Mouse (Mus musculus) heart, embryonic 13.5 days (tissue): ENCODE measurements around the gene Eppin. TPM values are rescaled to one million over a fixed set of nuclear protein-coding genes. Genes with fewer than 3 reads are reported as not detected.
"Not testable (repeated sequence)": the region's sequence is repeated elsewhere in the genome, so short reads cannot be mapped to it uniquely, and the experiment has no call there.

ENCODE experiments used
- ATAC-seq: fragments of 200-750 bp; cut with Nextera tagmentation; 2 replicates; pipeline ENCODE4 v1.8.0; 2017; ENCODE audit warnings: moderate TSS enrichment; ENCODE audit not compliant: insufficient number of reproducible peaks, low FRiP score, low TSS enrichment; ENCODE audit errors: extremely low read depth
- H3K27ac ChIP-seq: fragments of 300-500 bp; sonication (generic); replicated peaks from 2 replicates; pipeline ENCODE4 v1.5.1; 2015; ENCODE audit warnings: moderate library complexity, mild to moderate bottlenecking, inconsistent platforms
- H3K27me3 ChIP-seq: fragments of 300-500 bp; sonication (generic); replicated peaks from 2 replicates; pipeline ENCODE4 v1.6.1; 2015; ENCODE audit warnings: mild to moderate bottlenecking, inconsistent platforms
- H3K36me3 ChIP-seq: fragments of 300-500 bp; sonication (generic); 2 replicates; pipeline ENCODE4 v1.6.1; 2015; ENCODE audit warnings: mild to moderate bottlenecking, inconsistent platforms
- H3K4me1 ChIP-seq: fragments of 300-500 bp; sonication (generic); 2 replicates; pipeline ENCODE4 v1.6.1; 2015; ENCODE audit warnings: inconsistent platforms
- H3K4me2 ChIP-seq: fragments of 300-500 bp; sonication (generic); 2 replicates; pipeline ENCODE4 v1.6.1; 2015; ENCODE audit warnings: inconsistent platforms, mild to moderate bottlenecking, moderate library complexity
- H3K4me3 ChIP-seq: fragments of 300-500 bp; sonication (generic); 2 replicates; pipeline ENCODE4 v1.5.1; 2015; ENCODE audit warnings: moderate library complexity, mild to moderate bottlenecking, inconsistent platforms
- H3K9ac ChIP-seq: fragments of 300-500 bp; sonication (generic); 2 replicates; pipeline ENCODE4 v1.6.1; 2015; ENCODE audit warnings: inconsistent platforms, mild to moderate bottlenecking, moderate library complexity
- H3K9me3 ChIP-seq: fragments of 300-500 bp; sonication (generic); 2 replicates; pipeline ENCODE4 v1.6.1; 2016; ENCODE audit warnings: inconsistent platforms
- WGBS: fragments of 180-500 bp; shearing (Covaris S2); methylation state at CpG from one replicate; pipeline ENCODE4 v1.1.7; 2015; ENCODE audit warnings: mixed read lengths; 5-methylcytosine and 5-hydroxymethylcytosine counted together
- polyA plus RNA-seq: library from polyadenylated mRNA; unstranded; fragments of >200 nt; fragmentation: Nextera tagmentation; extraction: Ambion mirVana; gene quantifications from 2 replicates; pipeline ENCODE4 v1.2.1, GENCODE M21; 2015

Eppin gene
- polyA plus RNA-seq, 1 experiment from 2014 or later: not detected

DNA sequence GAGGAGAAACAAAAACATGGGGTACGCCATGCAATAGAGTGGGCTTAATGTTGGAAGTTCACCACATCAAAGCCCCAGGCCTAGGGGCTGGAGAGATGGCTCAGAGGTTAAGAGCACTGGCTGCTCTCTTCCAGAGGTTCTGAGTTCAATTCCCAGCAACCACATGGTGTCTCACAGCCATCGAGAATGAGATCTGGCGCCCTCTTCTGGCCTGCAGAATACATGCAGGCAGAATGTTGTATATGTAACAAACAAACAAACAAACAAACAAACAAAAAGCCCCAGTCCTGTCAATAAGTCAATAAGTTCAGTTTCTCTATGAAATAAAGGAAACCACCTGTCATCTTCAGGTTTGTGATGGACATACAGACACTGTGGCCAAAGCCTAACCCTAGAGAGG lies 6.8 kb upstream of the Eppin start:
- H3K27ac ChIP-seq: no peak overlapping the region
- H3K9me3 ChIP-seq: peaks cover 5% of the 10 kb centered on the region; the same call in 1 of the 2 replicates
- H3K4me3 ChIP-seq: no peak overlapping the region
- no peak for ATAC-seq
- 60% methylated on average over 3 of the region's 3 CpGs for WGBS
- H3K9ac ChIP-seq: no peak overlapping the region
- no peaks in the 10 kb centered on the region for H3K36me3 ChIP-seq
- H3K27me3 ChIP-seq: no peaks in the 10 kb centered on the region
- H3K4me2 ChIP-seq: no peak overlapping the region
- no peaks in the 10 kb centered on the region for H3K4me1 ChIP-seq

DNA sequence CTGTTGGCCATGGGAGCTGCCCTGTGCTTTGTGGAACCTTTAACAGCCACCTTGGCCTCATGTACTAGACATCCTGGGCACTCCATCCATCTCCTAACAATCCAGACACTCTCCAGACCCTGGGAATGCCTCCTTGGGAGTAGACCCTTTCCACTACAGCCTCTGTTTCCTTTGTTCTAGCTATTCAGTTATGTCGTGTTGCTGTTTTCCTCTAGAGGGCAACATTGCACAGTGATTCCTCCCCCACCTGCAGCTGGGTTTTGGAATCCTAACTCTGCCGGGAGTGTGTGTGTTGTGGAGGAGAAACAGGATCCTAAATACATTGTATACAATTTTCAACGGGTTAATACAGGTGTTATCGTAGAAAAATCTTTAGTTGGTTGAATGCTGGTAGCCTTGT lies 1.4 kb downstream of the Eppin start:
- 10% methylated on average over 4 of the region's 4 CpGs for WGBS
- no peak overlapping the region for H3K4me2 ChIP-seq
- peaks cover 20% of the 10 kb centered on the region; the same call in 1 of the 2 replicates for H3K27me3 ChIP-seq
- no peak overlapping the region for H3K9ac ChIP-seq
- no peaks in the 10 kb centered on the region for H3K4me1 ChIP-seq
- H3K4me3 ChIP-seq: no peak overlapping the region
- ATAC-seq: no peak
- H3K27ac ChIP-seq: no peak overlapping the region
- no peaks in the 10 kb centered on the region for H3K36me3 ChIP-seq
- H3K9me3 ChIP-seq: no peaks in the 10 kb centered on the region

DNA sequence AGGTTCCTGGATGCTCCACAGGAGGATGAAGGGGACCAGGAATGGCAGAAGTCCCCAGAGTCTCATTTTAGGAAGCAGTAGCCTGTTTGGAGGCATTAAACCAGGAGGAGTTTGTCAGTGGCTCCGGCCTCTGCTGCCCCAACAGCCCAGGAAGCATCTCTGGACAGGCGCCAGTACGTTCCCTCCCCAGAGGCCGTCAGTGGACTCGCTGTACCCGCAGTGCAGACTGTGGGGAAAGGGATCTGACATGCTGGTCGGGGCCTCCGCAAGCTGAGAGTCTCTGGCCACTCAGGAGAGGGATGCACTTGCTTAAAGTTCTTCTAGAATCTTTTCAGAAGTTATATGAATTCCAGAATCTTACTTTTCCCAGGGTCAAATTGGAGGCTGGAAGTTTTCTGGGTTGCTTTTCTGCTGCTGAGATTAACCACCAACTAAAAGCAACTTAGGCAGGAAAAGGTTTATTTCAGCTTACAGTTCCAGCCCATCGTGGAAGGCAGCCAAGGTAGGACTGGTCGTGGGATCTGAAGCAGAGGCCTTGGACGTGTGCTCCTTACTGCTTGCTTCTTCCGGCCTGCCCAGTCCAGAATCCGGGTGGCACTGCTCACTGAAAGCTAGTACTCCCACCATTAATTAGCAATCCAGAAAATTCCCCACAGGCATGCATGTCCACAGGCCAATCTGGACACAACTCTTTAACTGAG lies 8.2 kb downstream of the Eppin start, which contains the start of gene Wfdc6a:
Gene Wfdc6a, minus strand, starts transcription at position 423 of the 701 bp plus-strand sequence.
- H3K27ac ChIP-seq, H3K4me1 ChIP-seq, H3K9ac ChIP-seq, H3K4me3 ChIP-seq, H3K36me3 ChIP-seq, H3K4me2 ChIP-seq, ATAC-seq, H3K9me3 ChIP-seq: not testable (repeated sequence)
- WGBS: 50% methylated on average over 13 of the region's 13 CpGs
- H3K27me3 ChIP-seq: peaks cover 11% of the 10 kb centered on the region; the same call in 1 of the 2 replicates

DNA sequence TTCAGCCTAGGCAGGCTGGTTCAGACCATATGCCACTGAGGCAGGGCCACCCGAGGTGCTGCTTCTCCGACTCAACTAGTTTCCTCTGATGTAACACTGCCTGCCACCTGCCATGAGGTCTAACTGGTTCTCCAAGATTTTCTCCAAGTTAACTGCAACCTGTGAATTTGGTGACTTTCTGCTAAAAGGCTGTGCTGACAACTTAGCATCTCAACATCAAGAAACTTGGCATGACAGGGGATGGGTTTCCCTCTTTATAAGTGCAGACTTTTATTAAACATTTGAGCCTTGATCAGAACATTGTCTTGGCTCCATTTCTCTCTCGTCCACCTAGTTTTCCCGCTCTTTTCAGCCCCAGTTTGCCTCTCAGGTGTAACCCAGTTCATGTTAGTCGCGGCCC lies 20.0 kb downstream of the Eppin start, which contains the start of gene Spint3:
Gene Spint3, minus strand, starts transcription at position 101 of the 400 bp plus-strand sequence.
- not testable (repeated sequence) for ATAC-seq, H3K27me3 ChIP-seq, H3K4me3 ChIP-seq, H3K9me3 ChIP-seq, H3K4me2 ChIP-seq, H3K9ac ChIP-seq, H3K4me1 ChIP-seq, H3K27ac ChIP-seq, H3K36me3 ChIP-seq
- 71% methylated on average over 6 of the region's 6 CpGs for WGBS

DNA sequence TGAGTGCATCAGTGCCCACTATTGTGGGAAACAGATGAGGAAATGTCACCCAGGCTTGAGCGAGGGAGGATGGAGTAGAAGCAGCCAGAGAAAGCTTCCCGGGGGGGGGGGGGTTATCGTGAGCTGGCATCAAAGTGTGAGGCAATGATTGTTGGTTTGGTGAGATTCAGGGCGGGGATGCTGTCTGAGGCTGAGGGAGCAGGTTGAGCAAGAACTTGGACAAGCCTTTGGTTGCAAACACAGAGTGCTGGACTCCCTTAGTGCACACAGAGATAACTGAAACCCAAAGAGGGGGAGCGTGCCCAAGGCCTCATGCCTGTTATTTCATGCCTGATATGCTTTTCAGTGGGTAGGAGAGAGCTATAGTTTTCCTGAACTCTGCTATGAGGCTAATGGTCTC lies 25.9 kb downstream of the Eppin start:
- H3K9ac ChIP-seq: no peak overlapping the region
- no peak for ATAC-seq
- no peaks in the 10 kb centered on the region for H3K9me3 ChIP-seq
- H3K4me1 ChIP-seq: peaks cover 16% of the 10 kb centered on the region
- peaks cover 29% of the 10 kb centered on the region for H3K27me3 ChIP-seq
- H3K36me3 ChIP-seq: no peaks in the 10 kb centered on the region
- no peak overlapping the region for H3K4me2 ChIP-seq
- H3K4me3 ChIP-seq: no peak overlapping the region
- H3K27ac ChIP-seq: no peak overlapping the region
- 78% methylated on average over 5 of the region's 5 CpGs for WGBS

DNA sequence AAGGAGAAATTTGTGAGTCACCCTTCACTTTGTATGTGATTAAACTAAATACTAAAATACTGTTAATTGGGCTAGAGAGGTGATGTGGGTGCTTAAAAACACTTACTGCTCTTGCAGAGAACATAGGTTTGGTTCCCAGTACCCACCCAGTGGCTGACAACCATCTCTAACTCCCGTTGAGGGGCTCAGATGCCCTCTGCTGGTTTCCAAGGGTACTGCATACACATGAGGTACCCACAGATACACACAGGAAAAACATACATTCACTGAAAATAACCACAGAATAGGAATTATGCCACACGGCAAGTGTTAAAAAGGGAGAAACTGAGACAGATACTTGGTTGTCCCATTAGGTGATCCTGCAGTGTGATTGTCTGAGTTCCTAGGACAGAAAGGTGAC lies 26.4 kb downstream of the Eppin start:
- no peak overlapping the region for H3K27ac ChIP-seq
- peaks cover 33% of the 10 kb centered on the region for H3K27me3 ChIP-seq
- no peaks in the 10 kb centered on the region for H3K9me3 ChIP-seq
- ATAC-seq: no peak
- H3K4me2 ChIP-seq: no peak overlapping the region
- 68% methylated on average over 2 of the region's 2 CpGs for WGBS
- H3K9ac ChIP-seq: no peak overlapping the region
- H3K36me3 ChIP-seq: no peaks in the 10 kb centered on the region
- peaks cover 18% of the 10 kb centered on the region for H3K4me1 ChIP-seq
- H3K4me3 ChIP-seq: no peak overlapping the region

DNA sequence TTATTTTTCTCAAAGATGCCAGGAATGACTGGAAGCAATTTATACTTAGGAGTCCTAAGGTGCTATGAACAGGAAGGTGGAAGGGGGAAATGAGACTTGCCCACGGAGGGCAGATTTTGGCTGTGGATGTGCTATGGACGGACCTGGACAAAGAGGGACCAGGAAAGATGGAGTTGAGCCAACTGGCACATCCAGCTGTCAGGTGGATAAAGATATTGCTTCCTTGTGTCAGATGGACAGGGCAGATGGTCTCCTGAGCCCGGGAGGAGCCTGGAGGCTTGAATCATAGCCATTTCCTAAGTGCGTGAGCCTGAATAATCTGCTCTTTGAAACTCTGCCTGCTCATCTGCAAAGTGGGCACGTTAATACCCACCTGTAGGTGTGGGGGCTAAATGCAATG lies 29.0 kb downstream of the Eppin start:
- no peak overlapping the region for H3K27ac ChIP-seq
- no peak overlapping the region for H3K4me2 ChIP-seq
- ATAC-seq: no peak

DNA sequence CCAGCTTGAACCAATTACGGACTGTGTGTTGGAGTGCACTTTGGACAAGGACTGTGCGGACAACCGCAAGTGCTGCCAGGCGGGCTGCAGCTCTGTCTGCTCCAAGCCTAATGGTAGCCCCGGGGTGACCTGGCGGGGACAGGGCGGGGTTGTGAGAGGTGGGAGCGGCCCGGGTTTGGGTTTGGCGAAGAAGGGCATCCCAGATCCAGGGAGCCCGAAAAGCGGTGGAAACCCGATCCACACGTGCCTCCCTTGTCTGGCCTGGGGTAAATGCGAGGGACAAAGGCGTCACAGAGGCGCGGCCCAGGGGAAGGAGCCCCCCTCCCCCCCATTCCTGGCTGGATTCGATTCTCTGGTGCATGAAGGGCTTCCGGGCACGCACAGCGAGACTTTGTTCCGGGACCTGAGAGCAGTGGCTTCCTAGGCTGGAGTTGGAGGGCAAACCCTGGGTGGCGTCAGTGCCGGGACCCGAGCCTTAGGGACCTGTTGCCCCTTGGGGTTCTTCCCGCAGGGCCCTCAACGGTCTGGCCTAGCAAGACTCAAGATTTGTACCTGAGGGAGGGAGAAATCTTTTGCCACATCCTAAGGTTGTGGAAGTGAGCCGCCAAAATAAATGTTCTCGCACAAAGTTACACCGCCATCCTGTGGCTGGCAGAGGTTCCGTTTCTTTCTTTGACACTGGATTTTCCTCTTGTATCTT lies 29.9 kb downstream of the Eppin start:
- under 1% methylated on average over 32 of the region's 32 CpGs for WGBS
- Histone ChIP-seq H3K4me2 (peak overlapping the region; percentile 90), H3K27me3 (peaks cover 46% of the 10 kb centered on the region), H3K36me3 (no peaks in the 10 kb centered on the region), H3K9me3 (no peaks in the 10 kb centered on the region), H3K4me1 (peaks cover 22% of the 10 kb centered on the region), H3K27ac (no peak overlapping the region), H3K9ac (peak overlapping the region; percentile 82), H3K4me3 (peak overlapping the region; percentile 59)
- peak; percentile 16; the same call in 1 of the 2 replicates for ATAC-seq

More for the DNA sequence above, 29.0 kb downstream of the Eppin start:
- no peak overlapping the region for H3K9ac ChIP-seq
- peaks cover 18% of the 10 kb centered on the region for H3K4me1 ChIP-seq
- WGBS: 65% methylated on average over 5 of the region's 5 CpGs
- no peaks in the 10 kb centered on the region for H3K9me3 ChIP-seq
- H3K27me3 ChIP-seq: peaks cover 46% of the 10 kb centered on the region
- H3K4me3 ChIP-seq: no peak overlapping the region
- no peaks in the 10 kb centered on the region for H3K36me3 ChIP-seq

DNA sequence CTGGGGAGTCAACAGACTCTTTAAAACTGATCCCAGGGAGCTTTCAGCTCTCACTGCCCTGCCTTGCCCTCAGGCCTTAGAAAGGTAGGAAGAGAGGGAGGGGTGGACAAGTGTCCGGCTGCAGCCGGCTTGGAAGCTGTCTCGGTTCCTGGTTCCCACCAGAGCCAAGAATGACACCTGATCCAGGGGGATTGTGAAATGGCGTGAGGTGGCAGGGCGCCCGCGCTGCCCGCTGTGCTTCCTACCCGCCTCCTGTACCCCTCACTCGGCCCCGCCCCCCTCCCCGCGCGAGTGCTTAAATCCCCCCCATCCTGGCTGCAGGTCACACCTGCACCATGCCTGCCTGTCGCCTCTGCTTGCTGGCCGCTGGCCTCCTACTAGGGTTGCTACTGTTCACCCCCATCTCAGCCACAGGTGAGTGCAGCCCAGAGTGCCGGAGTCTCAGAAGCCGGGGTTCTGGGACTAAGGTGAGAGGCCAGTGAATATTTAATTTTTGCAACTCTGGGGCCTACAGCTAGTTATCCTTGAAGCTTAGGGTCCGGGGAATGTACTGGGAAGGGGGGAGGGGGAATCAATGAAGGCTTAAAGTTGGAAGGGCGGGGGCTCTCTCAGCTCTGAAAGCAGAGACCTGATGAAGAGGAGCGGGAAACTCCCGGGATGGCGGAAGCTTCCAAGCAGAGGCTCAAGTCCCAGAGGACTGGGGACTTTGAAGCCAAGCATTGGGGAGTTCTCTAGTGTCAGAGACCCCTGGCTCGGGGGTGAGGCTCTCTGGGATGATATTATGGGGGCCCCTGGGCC lies 30.8 kb downstream of the Eppin start, which contains the start of gene Wfdc2:
Gene Wfdc2, plus strand, starts transcription at position 23 of the 798 bp plus-strand sequence.
- Histone ChIP-seq H3K36me3 (no peaks in the 10 kb centered on the region), H3K27me3 (peaks cover 49% of the 10 kb centered on the region), H3K4me3 (peak within 1 kb of the TSS; percentile 59), H3K9me3 (no peaks in the 10 kb centered on the region), H3K4me1 (peaks cover 22% of the 10 kb centered on the region), H3K27ac (no peak within 1 kb of the TSS), H3K4me2 (peak within 1 kb of the TSS; percentile 90), H3K9ac (peak within 1 kb of the TSS; percentile 82)
- ATAC-seq: no peak
- WGBS: 6% methylated on average over 24 of the region's 24 CpGs

DNA sequence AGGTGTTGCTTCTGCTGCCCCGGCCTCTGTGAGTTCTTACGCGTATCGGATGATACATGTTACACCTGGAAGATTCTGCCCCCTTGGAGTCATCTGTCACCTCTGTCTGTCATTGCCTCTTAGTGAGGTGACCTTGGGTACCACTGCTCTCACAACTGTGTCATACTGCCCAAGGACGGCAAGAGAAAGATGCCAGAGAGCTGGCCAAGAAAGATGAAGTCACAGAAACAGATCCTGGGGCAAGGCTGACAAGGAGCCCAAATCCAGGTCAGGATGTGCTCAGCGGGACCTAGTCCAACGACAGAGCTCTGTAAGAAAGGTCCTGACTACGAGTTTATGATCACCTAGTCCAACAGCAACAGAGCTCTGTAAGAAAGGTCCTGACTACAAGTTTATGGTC lies 33.3 kb downstream of the Eppin start:
- H3K9ac ChIP-seq: no peak overlapping the region
- H3K9me3 ChIP-seq: no peaks in the 10 kb centered on the region
- WGBS: 81% methylated on average over 8 of the region's 8 CpGs
- no peaks in the 10 kb centered on the region for H3K36me3 ChIP-seq
- H3K4me2 ChIP-seq: no peak overlapping the region
- no peak for ATAC-seq
- peaks cover 47% of the 10 kb centered on the region for H3K27me3 ChIP-seq
- no peak overlapping the region for H3K4me3 ChIP-seq
- H3K4me1 ChIP-seq: peaks cover 22% of the 10 kb centered on the region
- no peak overlapping the region for H3K27ac ChIP-seq
